Mouse (Mus musculus) kidney, embryonic 16.5 days (tissue): Measurements from ENCODE around the gene Tdpoz3. TPM values are rescaled to one million over a fixed set of nuclear protein-coding genes. Genes with fewer than 3 reads are reported as not detected.
A peak's percentile ranks its signal among the peaks of the same experiment; 100 is the strongest.
"Not testable (repeated sequence)": the region's sequence is repeated elsewhere in the genome, so short reads cannot be mapped to it uniquely, and the experiment has no call there.

ENCODE experiments used
- ATAC-seq: fragments of 200-750 bp; cut with Nextera tagmentation; 2 replicates; pipeline ENCODE4 v1.8.0; 2017; ENCODE audit warnings: moderate TSS enrichment; ENCODE audit not compliant: low FRiP score, low TSS enrichment
- H3K27ac ChIP-seq: fragments of 300-500 bp; sonication (generic); 2 replicates; pipeline ENCODE4 v1.5.1; 2014; ENCODE audit warnings: low read length
- H3K27me3 ChIP-seq: fragments of 300-500 bp; sonication (generic); 2 replicates; pipeline ENCODE4 v1.6.1; 2014; ENCODE audit warnings: low read length, control low read depth, mixed read lengths; ENCODE audit not compliant: insufficient read depth
- H3K36me3 ChIP-seq: fragments of 300-500 bp; sonication (generic); 2 replicates; pipeline ENCODE4 v1.6.1; 2014; ENCODE audit warnings: low read length, control low read depth, mixed read lengths; ENCODE audit not compliant: insufficient read depth
- H3K4me1 ChIP-seq: fragments of 300-500 bp; sonication (generic); 2 replicates; pipeline ENCODE4 v1.6.1; 2014; ENCODE audit warnings: low read length, control low read depth, mixed read lengths; ENCODE audit not compliant: insufficient read depth
- H3K4me2 ChIP-seq: fragments of 300-500 bp; sonication (generic); replicated peaks from 2 replicates; pipeline ENCODE4 v1.6.1; 2014; ENCODE audit warnings: low read depth, low read length
- H3K4me3 ChIP-seq: fragments of 300-500 bp; sonication (generic); 2 replicates; pipeline ENCODE4 v1.5.1; 2014; ENCODE audit warnings: mild to moderate bottlenecking, low read length
- H3K9ac ChIP-seq: fragments of 300-500 bp; sonication (generic); replicated peaks from 2 replicates; pipeline ENCODE4 v1.6.1; 2014; ENCODE audit warnings: low read length
- H3K9me3 ChIP-seq: fragments of 300-500 bp; sonication (generic); 2 replicates; pipeline ENCODE4 v1.6.1; 2016; ENCODE audit warnings: low read length, control low read depth
- WGBS: fragments of 180-500 bp; shearing (Covaris S2); extraction: QIAGEN DNeasy Blood & Tissue Kit; methylation state at CpG from one replicate; pipeline ENCODE4 v1.1.7; 2014; 5-methylcytosine and 5-hydroxymethylcytosine counted together
- polyA plus RNA-seq: library from polyadenylated mRNA; unstranded; fragments of >200 nt; fragmentation: Nextera tagmentation; extraction: Ambion mirVana; gene quantifications from 2 replicates; pipeline ENCODE4 v1.2.1, GENCODE M21; 2015

The Tdpoz3 gene
- polyA plus RNA-seq: not detected in 2 replicates

DNA sequence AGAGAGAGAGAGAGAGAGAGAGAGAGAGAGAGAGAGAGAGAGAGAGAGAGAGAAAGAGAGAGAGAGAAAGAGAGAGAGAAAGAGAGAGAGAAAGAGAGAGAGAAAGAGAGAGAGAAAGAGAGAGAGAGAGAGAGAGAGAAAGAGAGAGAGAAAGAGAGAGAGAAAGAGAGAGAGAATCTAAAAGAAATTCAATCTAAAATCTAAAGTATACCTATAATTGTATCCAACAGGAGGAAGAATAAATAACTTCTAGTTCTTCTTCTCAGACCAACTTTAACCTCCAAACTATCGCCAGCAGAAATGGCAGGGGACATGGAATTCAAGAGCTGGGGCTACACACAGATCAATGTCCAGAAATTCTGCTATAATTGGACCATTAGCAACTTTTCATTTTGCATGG is at the start of gene Tdpoz3:
Tdpoz3 (plus strand) TSS at position 301 of the 400 bp plus-strand sequence.
- H3K27ac ChIP-seq, H3K4me3 ChIP-seq, H3K27me3 ChIP-seq, H3K36me3 ChIP-seq, H3K9me3 ChIP-seq, H3K4me1 ChIP-seq, ATAC-seq, H3K9ac ChIP-seq, H3K4me2 ChIP-seq: not testable (repeated sequence)
- 65% methylated on average over 1 of the region's 1 CpGs for WGBS

DNA sequence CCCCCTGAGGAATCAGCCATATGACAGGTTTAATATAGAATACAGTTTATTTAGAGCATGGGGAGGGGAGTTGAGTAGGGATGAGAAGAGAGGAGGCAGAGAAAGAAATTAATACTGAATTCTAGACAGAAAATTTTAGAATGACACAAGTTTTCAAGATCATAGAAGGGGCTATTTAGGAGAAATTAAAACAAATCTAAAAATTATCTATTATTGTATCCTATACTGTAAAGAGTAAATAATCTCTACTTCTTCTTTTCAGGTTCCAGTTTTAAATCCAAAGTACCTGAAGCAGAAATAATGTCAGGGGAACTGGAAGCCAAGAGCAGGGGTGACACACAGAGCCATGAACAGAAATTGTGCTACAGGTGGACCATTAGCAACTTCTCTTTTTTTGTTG is 29.7 kb upstream of the Tdpoz3 start, which contains the start of gene Tdpoz4:
Tdpoz4 (plus strand) TSS at position 301 of the 400 bp plus-strand sequence.
- not testable (repeated sequence) for H3K9ac ChIP-seq, ATAC-seq, H3K9me3 ChIP-seq, H3K4me3 ChIP-seq, H3K36me3 ChIP-seq, H3K4me1 ChIP-seq, H3K27ac ChIP-seq, H3K27me3 ChIP-seq, H3K4me2 ChIP-seq

DNA sequence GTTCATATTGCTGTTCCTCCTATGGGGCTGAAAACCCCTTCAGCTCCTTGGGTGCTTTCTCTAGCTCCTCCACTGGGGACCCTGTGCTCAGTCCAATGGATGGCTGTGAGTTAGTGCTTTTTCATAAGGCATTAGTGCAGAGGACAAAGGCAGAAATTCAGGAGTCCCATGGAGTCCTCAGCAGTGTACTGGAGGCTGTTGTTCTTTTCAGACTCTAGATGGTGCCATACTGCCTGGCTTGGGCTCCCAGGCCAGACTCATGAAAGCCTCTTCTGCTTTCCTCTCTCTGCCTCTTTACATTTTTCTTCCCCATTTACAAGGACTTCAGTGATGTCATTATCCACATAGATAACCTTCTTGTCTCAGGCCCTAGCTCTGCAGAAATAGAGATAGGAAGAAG is 12.5 kb upstream of the Tdpoz3 start:
- not testable (repeated sequence) for H3K4me2 ChIP-seq, H3K9ac ChIP-seq, H3K4me3 ChIP-seq, H3K9me3 ChIP-seq, H3K4me1 ChIP-seq, H3K36me3 ChIP-seq, H3K27me3 ChIP-seq, H3K27ac ChIP-seq
- ATAC-seq: 0 out of 2 replicates have a peak, but pooled peaks have one; percentile 61

DNA sequence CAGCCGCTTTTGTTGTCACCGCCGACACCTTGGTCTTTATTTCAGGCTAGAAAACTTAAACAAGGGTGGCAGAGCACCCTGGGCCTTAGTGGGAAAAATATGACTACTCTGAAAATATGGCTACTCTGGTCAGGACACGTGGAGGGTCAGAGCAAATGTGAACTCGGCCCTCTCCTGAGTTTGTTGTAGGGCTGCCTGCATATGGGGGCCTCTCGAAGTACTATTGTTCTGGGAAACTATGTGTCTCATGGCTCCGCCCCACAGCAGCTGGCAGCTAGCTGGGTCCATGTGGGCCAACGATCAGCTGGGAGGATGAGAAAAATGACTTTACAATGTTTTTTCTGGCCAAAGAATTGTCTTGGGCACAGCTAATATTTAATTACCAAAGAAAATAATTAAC is 33.1 kb downstream of the Tdpoz3 start:
- H3K9me3 ChIP-seq, H3K4me3 ChIP-seq, H3K27ac ChIP-seq, ATAC-seq, H3K27me3 ChIP-seq, H3K4me1 ChIP-seq, H3K4me2 ChIP-seq, H3K36me3 ChIP-seq, H3K9ac ChIP-seq: not testable (repeated sequence)
- 74% methylated on average over 8 of the region's 8 CpGs for WGBS

DNA sequence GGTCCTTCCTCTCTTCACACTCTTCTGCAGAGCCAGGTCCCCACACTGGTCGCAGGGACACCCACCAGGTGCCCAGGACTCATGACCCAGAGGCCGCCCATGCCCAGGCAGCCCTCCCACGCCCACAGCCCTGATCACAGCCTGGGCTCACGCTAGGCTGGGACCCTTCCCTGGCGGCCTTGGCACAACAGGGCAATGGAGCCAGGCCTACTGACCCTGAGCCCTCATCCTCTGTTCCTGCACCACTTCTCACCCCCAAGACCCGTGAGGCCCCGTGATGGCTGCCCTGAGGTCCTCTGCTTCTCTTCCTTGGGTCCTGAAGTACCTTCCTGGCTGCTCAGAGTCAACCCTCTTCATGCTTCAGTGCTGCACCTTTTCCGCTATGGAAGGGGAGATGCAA is 44.8 kb downstream of the Tdpoz3 start:
- not testable (repeated sequence) for H3K36me3 ChIP-seq, H3K4me3 ChIP-seq, H3K9ac ChIP-seq, ATAC-seq, H3K4me2 ChIP-seq, H3K9me3 ChIP-seq, H3K27me3 ChIP-seq, H3K27ac ChIP-seq, H3K4me1 ChIP-seq
- 88% methylated on average over 7 of the region's 8 CpGs for WGBS

Other genes with a start within 250 kb of the Tdpoz3 start
- not detected in 2 replicates for gene Tdpoz2, start 173.3 kb upstream of the Tdpoz3 start, polyA plus RNA-seq
- not detected in 2 replicates for gene Tdpoz1, start 149.7 kb upstream of the Tdpoz3 start, polyA plus RNA-seq
- not detected in 2 replicates for gene Gm37596, start 132.9 kb upstream of the Tdpoz3 start, polyA plus RNA-seq
- gene Gm5773, start 53.0 kb upstream of the Tdpoz3 start, polyA plus RNA-seq: not detected in 2 replicates
- not detected in 2 replicates for gene Tdpoz4, start 29.6 kb upstream of the Tdpoz3 start, polyA plus RNA-seq
- not detected in 2 replicates for gene Gm9117, start 117.5 kb downstream of the Tdpoz3 start, polyA plus RNA-seq
- gene Tdpoz5, start 135.3 kb downstream of the Tdpoz3 start, polyA plus RNA-seq: not detected in 2 replicates
- gene Gm9125, start 228.9 kb downstream of the Tdpoz3 start, polyA plus RNA-seq: not detected in 2 replicates
- not detected in 2 replicates for gene Gm10697, start 246.6 kb downstream of the Tdpoz3 start, polyA plus RNA-seq